ENCODE assay signal across 8 mouse cellular contexts in the genomic region with DNA sequence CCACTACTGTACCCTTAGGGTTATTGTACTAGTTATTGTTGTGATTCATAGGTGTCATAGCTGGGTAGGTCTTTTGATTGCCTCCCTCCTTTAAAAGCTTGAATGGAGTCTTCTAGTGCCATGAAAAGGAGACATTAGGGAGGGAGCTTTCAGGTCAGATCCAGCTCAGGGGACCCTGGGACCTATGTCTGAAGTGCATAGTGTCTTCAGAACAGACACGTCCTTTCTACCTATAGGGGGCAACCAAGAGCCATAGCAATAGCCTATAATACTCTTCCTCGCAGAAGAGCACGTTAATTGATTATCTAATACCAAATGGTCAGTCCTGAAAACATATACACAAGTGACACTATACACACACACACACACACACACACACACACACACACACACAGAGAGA.
A peak's percentile ranks its signal among the peaks of the same experiment; 100 is the strongest.
DNase-seq lines count a peak whose midpoint lies in the region; ATAC-seq and TF ChIP-seq lines count a peak whose summit lies in the region.

No protein-coding gene starts in this region.

- no peak overlapping the region for H3K4me3 ChIP-seq in forebrain, postnatal 0 days (ENCODE audit: low read depth, low read length)
- H3K4me3 ChIP-seq in forebrain, embryonic 16.5 days (replicated peaks; ENCODE audit: low read length), result no peak overlapping the region
- no peak overlapping the region for H3K4me3 ChIP-seq in heart, postnatal 0 days (ENCODE audit: low read depth, low read length)
- no peak overlapping the region for H3K4me3 ChIP-seq in small intestine, adult 2 months (ENCODE audit: low read depth, low read length)

- no peak overlapping the region for H3K4me2 ChIP-seq in forebrain, postnatal 0 days (ENCODE audit: low read depth)
- H3K4me2 ChIP-seq in forebrain, embryonic 16.5 days (ENCODE audit: low read length), result no peak overlapping the region
- no peak overlapping the region for H3K4me2 ChIP-seq in heart, postnatal 0 days (ENCODE audit: low read depth, low read length)

- no peak for ATAC-seq in forebrain, postnatal 0 days
- no peak for ATAC-seq in forebrain, embryonic 16.5 days
- no peak for ATAC-seq in heart, postnatal 0 days (ENCODE audit: insufficient read depth, low read depth)

- no peaks in the 10 kb centered on the region for H3K27me3 ChIP-seq in forebrain, postnatal 0 days (ENCODE audit: insufficient read depth, low read length)
- no peaks in the 10 kb centered on the region for H3K27me3 ChIP-seq in forebrain, embryonic 16.5 days (replicated peaks; ENCODE audit: control insufficient read depth, insufficient read depth, low read length)
- no peaks in the 10 kb centered on the region for H3K27me3 ChIP-seq in heart, postnatal 0 days (ENCODE audit: control insufficient read depth, insufficient read depth, low read length)
- no peaks in the 10 kb centered on the region for H3K27me3 ChIP-seq in small intestine, adult 2 months (ENCODE audit: control insufficient read depth, insufficient read depth, low read length)

- no peaks in the 10 kb centered on the region for H3K4me1 ChIP-seq in forebrain, postnatal 0 days (ENCODE audit: insufficient read depth)
- no peaks in the 10 kb centered on the region for H3K4me1 ChIP-seq in forebrain, embryonic 16.5 days (replicated peaks; ENCODE audit: control insufficient read depth, insufficient read depth, low read length)
- no peaks in the 10 kb centered on the region for H3K4me1 ChIP-seq in heart, postnatal 0 days (ENCODE audit: control insufficient read depth, insufficient read depth)
- peaks cover under 1% of the 10 kb centered on the region; the same call in 1 of the 2 replicates for H3K4me1 ChIP-seq in small intestine, adult 2 months (ENCODE audit: control insufficient read depth, insufficient read depth, insufficient read length, low read length)

- no peak for TF ChIP-seq POLR2A in small intestine, adult 2 months (IDR thresholded peaks at IDR 0.05; ENCODE audit: low read depth, low read length)

- WGBS in forebrain, postnatal 0 days, result 13% methylated on average over 3 of the region's 3 CpGs
- WGBS in forebrain, embryonic 16.5 days, result 14% methylated on average over 3 of the region's 3 CpGs
- 11% methylated on average over 3 of the region's 3 CpGs for WGBS in heart, postnatal 0 days
- WGBS in small intestine, adult 2 months, result 3% methylated on average over 3 of the region's 3 CpGs

- TF ChIP-seq EP300 in heart, postnatal 0 days (IDR thresholded peaks at IDR 0.05; ENCODE audit: low read depth), result no peak

- TF ChIP-seq CTCF in forebrain, postnatal 0 days (IDR thresholded peaks at IDR 0.05; ENCODE audit: low read depth), result peak; percentile 65
- peak; percentile 73 for TF ChIP-seq CTCF in heart, postnatal 0 days (IDR thresholded peaks at IDR 0.05; ENCODE audit: low read depth)
- peak; percentile 20; the same call in 1 of the 2 replicates for TF ChIP-seq CTCF in small intestine, adult 2 months (IDR thresholded peaks at IDR 0.05; ENCODE audit: extremely low read depth, insufficient read length, insufficient replicate concordance, low read depth, low read length)

- no peak overlapping the region for H3K9ac ChIP-seq in forebrain, postnatal 0 days
- H3K9ac ChIP-seq in forebrain, embryonic 16.5 days (replicated peaks; ENCODE audit: low read depth, low read length), result no peak overlapping the region
- H3K9ac ChIP-seq in heart, postnatal 0 days (replicated peaks; ENCODE audit: low read depth, low read length), result no peak overlapping the region

- no peaks in the 10 kb centered on the region for H3K36me3 ChIP-seq in forebrain, postnatal 0 days (ENCODE audit: insufficient read depth)
- H3K36me3 ChIP-seq in forebrain, embryonic 16.5 days (ENCODE audit: control insufficient read depth, insufficient read depth), result no peaks in the 10 kb centered on the region
- H3K36me3 ChIP-seq in heart, postnatal 0 days (replicated peaks; ENCODE audit: control insufficient read depth, insufficient read depth, low read length), result no peaks in the 10 kb centered on the region
- no peaks in the 10 kb centered on the region for H3K36me3 ChIP-seq in small intestine, adult 2 months (ENCODE audit: control insufficient read depth, insufficient read depth, low read length)

- H3K9me3 ChIP-seq in forebrain, postnatal 0 days (ENCODE audit: low read length), result no peaks in the 10 kb centered on the region
- no peaks in the 10 kb centered on the region for H3K9me3 ChIP-seq in forebrain, embryonic 16.5 days (ENCODE audit: control insufficient read depth, low read length)
- H3K9me3 ChIP-seq in heart, postnatal 0 days (replicated peaks; ENCODE audit: control insufficient read depth, low read length), result no peaks in the 10 kb centered on the region

- peak; percentile 20 for DNase-seq in forebrain, postnatal 0 days
- peak; percentile 29 for DNase-seq in thymus, postnatal 0 days (ENCODE audit: low spot score)
- no peak for DNase-seq in thymus, postnatal 25 days
- peak; percentile 39 for DNase-seq in heart, postnatal 0 days (ENCODE audit: low spot score)
- DNase-seq in T-cell, adult 2 months (ENCODE audit: low spot score), result no peak
- no peak for DNase-seq in layer of hippocampus, adult 9-11 months

- H3K27ac ChIP-seq in forebrain, postnatal 0 days (ENCODE audit: low read depth, low read length), result no peak overlapping the region
- H3K27ac ChIP-seq in forebrain, embryonic 16.5 days (ENCODE audit: low read length), result no peak overlapping the region
- H3K27ac ChIP-seq in heart, postnatal 0 days (ENCODE audit: low read depth), result no peak overlapping the region
- no peak overlapping the region for H3K27ac ChIP-seq in small intestine, adult 2 months (ENCODE audit: insufficient read depth, low read depth, low read length)

Comparison
In these comparisons a context has a peak if more than half of its experiments do, and no peak if none do; other contexts are left out.
1. DNase-seq: peak in forebrain, postnatal 0 days (single experiment), thymus, postnatal 0 days (single experiment) and heart, postnatal 0 days (single experiment); none in thymus, postnatal 25 days (single experiment), T-cell, adult 2 months (single experiment) and layer of hippocampus, adult 9-11 months (single experiment).
2. CTCF ChIP-seq: peak in every context shown above with its lines; median percentile 73 in heart, postnatal 0 days; 65 in forebrain, postnatal 0 days; 20 in small intestine, adult 2 months.